Mouse (Mus musculus) E14TG2a.4 (cell line): ENCODE measurements around the gene Pias4.

Experiments used
- CTCF ChIP-seq: conservative IDR thresholded peaks from 2 replicates; pipeline ENCODE4 v1.5.1; 2014; ENCODE audit warnings: low read length
- NANOG ChIP-seq: IDR thresholded peaks from 2 replicates; pipeline ENCODE4 v1.6.1; 2014; ENCODE audit warnings: borderline replicate concordance, low read length, mixed read lengths

GRCm38 (mm10) chr10:81210154-81210553 lies 42.4 kb upstream of the Pias4 start:
- TF ChIP-seq CTCF (peak; percentile 83), NANOG (no peak)
